Mouse (Mus musculus): ENCODE results near the gene Ap3s2. TPM values are rescaled to one million over a fixed set of nuclear protein-coding genes. Genes with fewer than 3 reads are reported as not detected.

Gene Ap3s2
- polyA plus RNA-seq, 1 experiment from 2014 or later, result 41.2 TPM

- H3K9ac ChIP-seq (ENCODE audit: low read length), result peak within 1 kb of the TSS; percentile 69
- peak within 1 kb of the TSS; percentile 47 for H3K4me3 ChIP-seq (ENCODE audit: low read depth, low read length)
- peak; percentile 81 for DNase-seq (ENCODE audit: low spot score)
- ATAC-seq (ENCODE audit: insufficient number of reproducible peaks, low FRiP score, low TSS enrichment, low read depth), result peak; percentile 77
- no peaks in the 10 kb centered on the region for H3K27me3 ChIP-seq (ENCODE audit: control insufficient read depth, insufficient read depth, low read length)
- no peak within 1 kb of the TSS; the same call in 1 of the 2 replicates for H3K27ac ChIP-seq (replicated peaks; ENCODE audit: low read depth, low read length)
- no peaks in the 10 kb centered on the region for H3K4me1 ChIP-seq (ENCODE audit: control insufficient read depth, insufficient read depth, low read length)
- under 1% methylated on average over 32 of the region's 32 CpGs for WGBS
- H3K4me2 ChIP-seq (ENCODE audit: low read depth, severe bottlenecking), result peak within 1 kb of the TSS; percentile 65
- H3K36me3 ChIP-seq (ENCODE audit: control insufficient read depth, insufficient read depth, low read length), result no peaks in the 10 kb centered on the region
- no peaks in the 10 kb centered on the region for H3K9me3 ChIP-seq (ENCODE audit: control insufficient read depth, low read length)
Observed at GRCm38 (mm10) chr7:79934862-79935510, 14.5 kb upstream of the Ap3s2 start, which contains the start of gene Arpin. Gene Arpin, minus strand, starts transcription at chr7:79935359.

- ATAC-seq (ENCODE audit: insufficient number of reproducible peaks, low FRiP score, low TSS enrichment, low read depth), result no peak
- Histone ChIP-seq H3K4me1 (ENCODE audit: control insufficient read depth, insufficient read depth, low read length) (no peaks in the 10 kb centered on the region), H3K9ac (ENCODE audit: low read length) (peak overlapping the region; percentile 69), H3K9me3 (ENCODE audit: control insufficient read depth, low read length) (no peaks in the 10 kb centered on the region), H3K27me3 (ENCODE audit: control insufficient read depth, insufficient read depth, low read length) (no peaks in the 10 kb centered on the region), H3K27ac (replicated peaks; ENCODE audit: low read depth, low read length) (no peak overlapping the region; the same call in 1 of the 2 replicates), H3K4me3 (ENCODE audit: low read depth, low read length) (peak overlapping the region; percentile 47), H3K36me3 (ENCODE audit: control insufficient read depth, insufficient read depth, low read length) (no peaks in the 10 kb centered on the region), H3K4me2 (ENCODE audit: low read depth, severe bottlenecking) (peak overlapping the region; percentile 65)
- DNase-seq (ENCODE audit: low spot score), result no peak
- 52% methylated on average over 5 of the region's 5 CpGs for WGBS
Observed at GRCm38 (mm10) chr7:79934461-79934860, 14.0 kb upstream of the Ap3s2 start.

GRCm38 (mm10) chr7:79928516-79929052 is 8.1 kb upstream of the Ap3s2 start:
- H3K27ac ChIP-seq (replicated peaks; ENCODE audit: low read depth, low read length), result no peak overlapping the region
- 88% methylated on average over 2 of the region's 2 CpGs for whole genome bisulfite sequencing
- H3K27me3 ChIP-seq (ENCODE audit: control insufficient read depth, insufficient read depth, low read length), result no peaks in the 10 kb centered on the region
- no peaks in the 10 kb centered on the region for H3K36me3 ChIP-seq (ENCODE audit: control insufficient read depth, insufficient read depth, low read length)
- H3K4me1 ChIP-seq (ENCODE audit: control insufficient read depth, insufficient read depth, low read length), result no peaks in the 10 kb centered on the region
- H3K9me3 ChIP-seq (ENCODE audit: control insufficient read depth, low read length), result no peaks in the 10 kb centered on the region
- DNase-seq (ENCODE audit: low spot score), result no peak
- H3K4me3 ChIP-seq (ENCODE audit: low read depth, low read length), result no peak overlapping the region
- H3K4me2 ChIP-seq (ENCODE audit: low read depth, severe bottlenecking), result no peak overlapping the region
- H3K9ac ChIP-seq (ENCODE audit: low read length), result no peak overlapping the region
- no peak for ATAC-seq (ENCODE audit: insufficient number of reproducible peaks, low FRiP score, low TSS enrichment, low read depth)

- no peaks in the 10 kb centered on the region for H3K4me1 ChIP-seq (ENCODE audit: control insufficient read depth, insufficient read depth, low read length)
- ATAC-seq (ENCODE audit: insufficient number of reproducible peaks, low FRiP score, low TSS enrichment, low read depth) (no peak), DNase-seq (ENCODE audit: low spot score) (peak; percentile 40)
Observed at GRCm38 (mm10) chr7:79914556-79914955, 5.9 kb downstream of the Ap3s2 start.

GRCm38 (mm10) chr7:79907356-79907755 is 13.1 kb downstream of the Ap3s2 start:
- H3K9me3 ChIP-seq (ENCODE audit: control insufficient read depth, low read length), result no peaks in the 10 kb centered on the region
- H3K4me3 ChIP-seq (ENCODE audit: low read depth, low read length), result no peak overlapping the region
- no peak overlapping the region for H3K27ac ChIP-seq (replicated peaks; ENCODE audit: low read depth, low read length)
- H3K4me1 ChIP-seq (ENCODE audit: control insufficient read depth, insufficient read depth, low read length), result no peaks in the 10 kb centered on the region
- H3K4me2 ChIP-seq (ENCODE audit: low read depth, severe bottlenecking), result no peak overlapping the region
- no peaks in the 10 kb centered on the region for H3K27me3 ChIP-seq (ENCODE audit: control insufficient read depth, insufficient read depth, low read length)
- DNase-seq (ENCODE audit: low spot score), result no peak
- no peak overlapping the region for H3K9ac ChIP-seq (ENCODE audit: low read length)
- ATAC-seq (ENCODE audit: insufficient number of reproducible peaks, low FRiP score, low TSS enrichment, low read depth), result no peak
- no peaks in the 10 kb centered on the region for H3K36me3 ChIP-seq (ENCODE audit: control insufficient read depth, insufficient read depth, low read length)
- 81% methylated on average over 2 of the region's 2 CpGs for WGBS

More at GRCm38 (mm10) chr7:79914556-79914955, 5.9 kb downstream of the Ap3s2 start:
- Histone ChIP-seq H3K27ac (replicated peaks; ENCODE audit: low read depth, low read length) (no peak overlapping the region), H3K9ac (ENCODE audit: low read length) (no peak overlapping the region), H3K36me3 (ENCODE audit: control insufficient read depth, insufficient read depth, low read length) (peaks cover 2% of the 10 kb centered on the region; the same call in 1 of the 2 replicates), H3K27me3 (ENCODE audit: control insufficient read depth, insufficient read depth, low read length) (no peaks in the 10 kb centered on the region), H3K4me2 (ENCODE audit: low read depth, severe bottlenecking) (no peak overlapping the region), H3K9me3 (ENCODE audit: control insufficient read depth, low read length) (no peaks in the 10 kb centered on the region), H3K4me3 (ENCODE audit: low read depth, low read length) (no peak overlapping the region)
- WGBS, result 81% methylated on average over 3 of the region's 3 CpGs

- DNase-seq (ENCODE audit: low spot score), result no peak
- whole genome bisulfite sequencing, result 93% methylated on average over 3 of the region's 3 CpGs
- no peaks in the 10 kb centered on the region for H3K9me3 ChIP-seq (ENCODE audit: control insufficient read depth, low read length)
- H3K9ac ChIP-seq (ENCODE audit: low read length), result no peak overlapping the region
- H3K4me3 ChIP-seq (ENCODE audit: low read depth, low read length), result no peak overlapping the region
- H3K36me3 ChIP-seq (ENCODE audit: control insufficient read depth, insufficient read depth, low read length), result no peaks in the 10 kb centered on the region
- no peaks in the 10 kb centered on the region for H3K27me3 ChIP-seq (ENCODE audit: control insufficient read depth, insufficient read depth, low read length)
- H3K4me1 ChIP-seq (ENCODE audit: control insufficient read depth, insufficient read depth, low read length), result no peaks in the 10 kb centered on the region
- H3K4me2 ChIP-seq (ENCODE audit: low read depth, severe bottlenecking), result no peak overlapping the region
- ATAC-seq (ENCODE audit: insufficient number of reproducible peaks, low FRiP score, low TSS enrichment, low read depth), result no peak
- no peak overlapping the region for H3K27ac ChIP-seq (replicated peaks; ENCODE audit: low read depth, low read length)
Observed at GRCm38 (mm10) chr7:79906914-79907313, 13.5 kb downstream of the Ap3s2 start.

- DNase-seq (ENCODE audit: low spot score), result no peak
- no peaks in the 10 kb centered on the region for H3K36me3 ChIP-seq (ENCODE audit: control insufficient read depth, insufficient read depth, low read length)
Observed at GRCm38 (mm10) chr7:79905193-79905592, 15.3 kb downstream of the Ap3s2 start.

GRCm38 (mm10) chr7:79903160-79903792 is 17.2 kb downstream of the Ap3s2 start:
- H3K27ac ChIP-seq (replicated peaks; ENCODE audit: low read depth, low read length), result no peak overlapping the region
- H3K36me3 ChIP-seq (ENCODE audit: control insufficient read depth, insufficient read depth, low read length), result no peaks in the 10 kb centered on the region
- no peaks in the 10 kb centered on the region for H3K4me1 ChIP-seq (ENCODE audit: control insufficient read depth, insufficient read depth, low read length)
- H3K9me3 ChIP-seq (ENCODE audit: control insufficient read depth, low read length), result no peaks in the 10 kb centered on the region
- no peak overlapping the region for H3K9ac ChIP-seq (ENCODE audit: low read length)
- ATAC-seq (ENCODE audit: insufficient number of reproducible peaks, low FRiP score, low TSS enrichment, low read depth) (no peak), DNase-seq (ENCODE audit: low spot score) (no peak)
- 81% methylated on average over 8 of the region's 8 CpGs for WGBS
- no peaks in the 10 kb centered on the region for H3K27me3 ChIP-seq (ENCODE audit: control insufficient read depth, insufficient read depth, low read length)
- no peak overlapping the region for H3K4me2 ChIP-seq (ENCODE audit: low read depth, severe bottlenecking)
- H3K4me3 ChIP-seq (ENCODE audit: low read depth, low read length), result no peak overlapping the region

More at GRCm38 (mm10) chr7:79905193-79905592, 15.3 kb downstream of the Ap3s2 start:
- Histone ChIP-seq H3K27ac (replicated peaks; ENCODE audit: low read depth, low read length) (no peak overlapping the region), H3K9ac (ENCODE audit: low read length) (no peak overlapping the region), H3K4me1 (ENCODE audit: control insufficient read depth, insufficient read depth, low read length) (no peaks in the 10 kb centered on the region), H3K27me3 (ENCODE audit: control insufficient read depth, insufficient read depth, low read length) (no peaks in the 10 kb centered on the region), H3K4me2 (ENCODE audit: low read depth, severe bottlenecking) (no peak overlapping the region), H3K4me3 (ENCODE audit: low read depth, low read length) (no peak overlapping the region), H3K9me3 (ENCODE audit: control insufficient read depth, low read length) (no peaks in the 10 kb centered on the region)
- ATAC-seq (ENCODE audit: insufficient number of reproducible peaks, low FRiP score, low TSS enrichment, low read depth), result no peak
- WGBS, result 96% methylated on average over 4 of the region's 4 CpGs

All from limb, embryonic 11.5 days (tissue).